Mouse (Mus musculus) heart, postnatal 0 days (tissue): ENCODE data around the gene Aox3.

ENCODE experiments used
- CTCF ChIP-seq: IDR thresholded peaks from 2 replicates; pipeline ENCODE4 v1.5.1; 2016; ENCODE audit warnings: antibody characterized with exemption, control low read depth, low read depth
- EP300 ChIP-seq: IDR thresholded peaks from 2 replicates; pipeline ENCODE4 v1.6.1; 2016; ENCODE audit warnings: antibody characterized with exemption, low read depth

- no peak for TF ChIP-seq CTCF
- TF ChIP-seq EP300, result no peak
Observed at GRCm38 (mm10) chr1:58105685-58106084, 7.2 kb upstream of the Aox3 start.
